Mouse (Mus musculus): ENCODE measurements around the gene Gm13871.
"Not testable (repeated sequence)": the region's sequence is repeated elsewhere in the genome, so short reads cannot be mapped to it uniquely, and the experiment has no call there.

Gene Gm13871

GRCm38 (mm10) chr4:73905853-73906252 lies at the start of gene Gm13871:
Gm13871 (minus strand) TSS chr4:73905953.
- not testable (repeated sequence) for DNase-seq (ENCODE audit: extremely low read depth, low read depth, low spot score)

- DNase-seq (ENCODE audit: extremely low read depth, low read depth, low spot score): no peak
These were observed 44.7 kb upstream of the Gm13871 start, which contains the start of gene 2310002L09Rik for GRCm38 (mm10) chr4:73950375-73950896. 2310002L09Rik (minus strand) TSS chr4:73950846.

- DNase-seq (ENCODE audit: extremely low read depth, low read depth, low spot score): not testable (repeated sequence)
These were observed 14.9 kb upstream of the Gm13871 start, which contains the start of gene Gm11756 for GRCm38 (mm10) chr4:73920660-73921059. Gm11756 (minus strand) TSS chr4:73920760.

GRCm38 (mm10) chr4:73891012-73891411 lies 14.7 kb downstream of the Gm13871 start, which contains the start of gene Gm11757:
Gm11757 (minus strand) TSS chr4:73891112.
- DNase-seq (ENCODE audit: extremely low read depth, low read depth, low spot score): not testable (repeated sequence)

GRCm38 (mm10) chr4:73876166-73876565 lies 29.6 kb downstream of the Gm13871 start, which contains the start of gene Gm11758:
Gm11758 (minus strand) TSS chr4:73876266.
- not testable (repeated sequence) for DNase-seq (ENCODE audit: extremely low read depth, low read depth, low spot score)

Measured in fat pad, adult 2 months (tissue).